Mouse (Mus musculus) G1E (cell line): Measurements from ENCODE around the gene Rassf2.

ENCODE experiments used
- CTCF ChIP-seq: IDR thresholded peaks from 2 replicates; pipeline ENCODE4 v1.5.1; 2012; ENCODE audit warnings: low read depth, low read length, inconsistent platforms, mixed read lengths
- GATA1 ChIP-seq: IDR thresholded peaks from 2 replicates; pipeline ENCODE4 v1.6.1; 2012; ENCODE audit warnings: borderline replicate concordance, low read length, inconsistent platforms, mixed read lengths
- TAL1 ChIP-seq: conservative IDR thresholded peaks from 2 replicates; pipeline ENCODE4 v1.6.1; 2012; ENCODE audit warnings: low read depth, low read length, inconsistent platforms, mixed read lengths

DNA sequence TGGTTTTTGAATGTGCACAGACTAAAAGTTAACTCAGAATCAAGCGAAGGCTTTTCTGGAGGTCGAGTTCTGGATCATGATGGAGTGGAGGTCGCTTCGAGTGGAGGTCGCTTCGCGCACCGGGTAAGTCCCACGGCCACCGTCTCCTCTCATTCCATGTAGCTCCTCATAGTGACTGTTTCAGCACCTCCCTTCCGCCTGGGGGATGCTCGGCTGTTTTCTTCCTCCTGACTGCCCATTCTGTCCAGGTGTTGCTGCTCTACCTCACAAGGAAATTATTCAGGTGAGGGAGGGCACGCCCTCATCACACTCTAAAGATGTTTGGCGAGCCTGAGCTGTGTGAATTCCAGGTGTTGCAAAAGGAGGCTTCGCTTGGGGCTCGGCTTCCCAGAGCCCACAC is 83.7 kb downstream of the Rassf2 start:
- TF ChIP-seq CTCF = no peak
- no peak for TF ChIP-seq GATA1
- no peak for TF ChIP-seq TAL1
